Mouse (Mus musculus): Measurements from ENCODE around the gene Prkce. TPM values are rescaled to one million over a fixed set of nuclear protein-coding genes. Genes with fewer than 3 reads are reported as not detected.
A peak's percentile ranks its signal among the peaks of the same experiment; 100 is the strongest.

Gene Prkce
- polyA plus RNA-seq, 1 experiment = 1.9 TPM

DNA sequence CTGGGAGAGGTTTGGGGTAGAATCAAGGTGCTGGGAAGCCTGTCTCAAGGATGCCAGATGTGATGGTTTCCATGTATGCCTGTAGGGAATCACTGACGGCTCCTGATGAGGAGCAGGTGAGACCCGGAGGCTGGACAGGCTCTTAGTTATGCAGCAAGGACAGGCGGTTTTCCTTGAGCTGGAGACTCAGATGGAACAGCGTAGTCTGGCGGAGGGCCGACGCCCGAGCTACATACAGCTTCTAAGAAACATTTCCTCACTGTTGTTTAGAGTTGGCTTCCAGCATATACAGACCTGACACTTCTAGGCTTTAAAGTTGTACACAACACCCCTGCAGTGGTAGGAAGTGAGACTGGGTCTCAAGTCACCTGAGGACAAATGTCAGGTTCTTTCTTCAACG is 86.3 kb downstream of the Prkce start:
- no peak for TF ChIP-seq TCF3 (IDR thresholded peaks at IDR 0.05; ENCODE audit: insufficient read length, low read depth)
- no peak for TF ChIP-seq USF1 (IDR thresholded peaks at IDR 0.05; ENCODE audit: low read depth)
- no peak for TF ChIP-seq POLR2AphosphoS2 (IDR thresholded peaks at IDR 0.05; ENCODE audit: insufficient read length, low read depth)
- TF ChIP-seq REST (IDR thresholded peaks at IDR 0.05; ENCODE audit: insufficient read depth, insufficient read length) = no peak
- TF ChIP-seq POLR2A (IDR thresholded peaks at IDR 0.05; ENCODE audit: insufficient read length, low read depth) = no peak
- no peak for TF ChIP-seq MYOD1 (IDR thresholded peaks at IDR 0.05; ENCODE audit: control insufficient read depth in 1 of 3, insufficient read length in 2 of 3, low read depth in 2 of 3)
- TF ChIP-seq MAX (IDR thresholded peaks at IDR 0.05; ENCODE audit: low read depth) = no peak
- no peak for TF ChIP-seq MYOG (IDR thresholded peaks at IDR 0.05; ENCODE audit: control insufficient read depth in 1 of 3, insufficient read depth in 1 of 3, insufficient read length in 2 of 3, low read depth in 2 of 3)
- TF ChIP-seq TCF12 (IDR thresholded peaks at IDR 0.05; ENCODE audit: insufficient read depth, poor library complexity, severe bottlenecking) = no peak
- no peaks in the 10 kb centered on the region for H3K79me2 ChIP-seq (ENCODE audit: control insufficient read depth, insufficient read depth)

DNA sequence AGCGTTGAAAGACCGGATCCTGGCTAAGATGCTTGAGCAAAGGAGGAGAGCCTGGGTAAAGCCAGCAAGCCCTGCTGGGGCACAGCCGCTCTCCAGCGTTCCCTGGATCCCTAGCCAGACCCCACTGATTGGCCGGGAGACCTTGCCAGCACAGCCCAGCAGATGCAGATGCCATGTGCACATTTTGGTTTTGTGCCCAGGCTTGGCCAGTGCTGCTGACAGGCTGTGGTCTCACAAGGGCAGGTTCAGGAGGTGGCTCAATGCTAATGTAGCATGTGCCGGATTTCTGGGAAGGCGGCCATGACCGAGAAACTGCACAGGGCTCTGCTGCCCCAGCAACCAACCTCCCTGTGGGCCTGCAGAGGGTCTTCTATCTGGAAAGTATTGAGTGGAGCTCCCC is 86.7 kb downstream of the Prkce start:
- Histone ChIP-seq H3K4me3 (no peak overlapping the region), H3K4me2 (ENCODE audit: low read depth) (no peak overlapping the region), H3ac (ENCODE audit: control insufficient read depth, insufficient read length) (no peak overlapping the region), H3K27me3 (ENCODE audit: control insufficient read depth, insufficient read depth, insufficient read length) (no peaks in the 10 kb centered on the region), H3K36me3 (ENCODE audit: control insufficient read depth, insufficient read depth) (no peaks in the 10 kb centered on the region), H3K79me2 (ENCODE audit: control insufficient read depth, insufficient read depth) (no peaks in the 10 kb centered on the region)
- TF ChIP-seq TCF12 (IDR thresholded peaks at IDR 0.05; ENCODE audit: insufficient read depth, poor library complexity, severe bottlenecking) = no peak
- no peak for TF ChIP-seq CEBPB (IDR thresholded peaks at IDR 0.05; ENCODE audit: insufficient read depth, poor library complexity, severe bottlenecking)
- TF ChIP-seq SRF (IDR thresholded peaks at IDR 0.05; ENCODE audit: control insufficient read depth, insufficient read length, low read depth) = no peak
- no peak for TF ChIP-seq TCF3 (IDR thresholded peaks at IDR 0.05; ENCODE audit: insufficient read length, low read depth)
- TF ChIP-seq MAX (IDR thresholded peaks at IDR 0.05; ENCODE audit: low read depth) = no peak
- no peak for TF ChIP-seq POLR2AphosphoS2 (IDR thresholded peaks at IDR 0.05; ENCODE audit: insufficient read length, low read depth)
- TF ChIP-seq POLR2A (IDR thresholded peaks at IDR 0.05; ENCODE audit: insufficient read length, low read depth) = no peak
- TF ChIP-seq USF1 (IDR thresholded peaks at IDR 0.05; ENCODE audit: low read depth) = no peak
- TF ChIP-seq MYOG (IDR thresholded peaks at IDR 0.05; ENCODE audit: control insufficient read depth in 1 of 3, insufficient read depth in 1 of 3, insufficient read length in 2 of 3, low read depth in 2 of 3) = peak in 1 of 3 experiments; percentile 32
- no peak for TF ChIP-seq E2F4 (IDR thresholded peaks at IDR 0.05; ENCODE audit: insufficient read depth)
- TF ChIP-seq REST (IDR thresholded peaks at IDR 0.05; ENCODE audit: insufficient read depth, insufficient read length) = no peak
- TF ChIP-seq MYOD1 (IDR thresholded peaks at IDR 0.05; ENCODE audit: control insufficient read depth in 1 of 3, insufficient read length in 2 of 3, low read depth in 2 of 3) = peak in 1 of 3 experiments; percentile 33

More for the DNA sequence above, 86.3 kb downstream of the Prkce start:
- H3ac ChIP-seq (ENCODE audit: control insufficient read depth, insufficient read length) = no peak overlapping the region
- no peak overlapping the region for H3K4me3 ChIP-seq
- H3K4me2 ChIP-seq (ENCODE audit: low read depth) = no peak overlapping the region
- H3K27me3 ChIP-seq (ENCODE audit: control insufficient read depth, insufficient read depth, insufficient read length) = no peaks in the 10 kb centered on the region
- H3K36me3 ChIP-seq (ENCODE audit: control insufficient read depth, insufficient read depth) = no peaks in the 10 kb centered on the region

DNA sequence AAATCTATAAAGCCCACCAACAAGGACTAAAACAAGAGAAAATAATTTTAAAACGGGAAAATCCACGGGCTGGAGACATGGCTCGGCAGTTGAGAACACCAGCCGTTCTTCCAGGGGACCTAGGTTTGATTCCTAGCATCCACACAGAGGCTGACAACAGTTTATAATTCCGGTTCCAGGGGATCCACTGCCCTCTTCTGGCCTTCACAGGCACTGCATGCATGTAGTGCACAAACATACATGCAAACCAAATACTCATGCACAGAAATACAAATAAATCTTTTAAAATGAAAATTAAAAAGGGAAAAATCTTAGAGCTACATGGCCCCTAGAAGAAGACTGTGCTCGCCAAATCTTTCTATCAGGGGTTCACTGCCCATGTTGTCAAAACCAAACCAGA is 87.4 kb downstream of the Prkce start:
- no peak for TF ChIP-seq POLR2A (IDR thresholded peaks at IDR 0.05; ENCODE audit: insufficient read length, low read depth)
- no peak for TF ChIP-seq TCF3 (IDR thresholded peaks at IDR 0.05; ENCODE audit: insufficient read length, low read depth)
- TF ChIP-seq USF1 (IDR thresholded peaks at IDR 0.05; ENCODE audit: low read depth) = no peak
- no peak for TF ChIP-seq TCF12 (IDR thresholded peaks at IDR 0.05; ENCODE audit: insufficient read depth, poor library complexity, severe bottlenecking)
- TF ChIP-seq REST (IDR thresholded peaks at IDR 0.05; ENCODE audit: insufficient read depth, insufficient read length) = no peak
- TF ChIP-seq CEBPB (IDR thresholded peaks at IDR 0.05; ENCODE audit: insufficient read depth, poor library complexity, severe bottlenecking) = no peak
- TF ChIP-seq POLR2AphosphoS2 (IDR thresholded peaks at IDR 0.05; ENCODE audit: insufficient read length, low read depth) = no peak
- TF ChIP-seq MAX (IDR thresholded peaks at IDR 0.05; ENCODE audit: low read depth) = no peak
- TF ChIP-seq MYOD1 (IDR thresholded peaks at IDR 0.05; ENCODE audit: control insufficient read depth in 1 of 3, insufficient read length in 2 of 3, low read depth in 2 of 3) = no peak
- no peak for TF ChIP-seq MYOG (IDR thresholded peaks at IDR 0.05; ENCODE audit: control insufficient read depth in 1 of 3, insufficient read depth in 1 of 3, insufficient read length in 2 of 3, low read depth in 2 of 3)
- TF ChIP-seq SRF (IDR thresholded peaks at IDR 0.05; ENCODE audit: control insufficient read depth, insufficient read length, low read depth) = no peak
- TF ChIP-seq E2F4 (IDR thresholded peaks at IDR 0.05; ENCODE audit: insufficient read depth) = no peak
- no peak overlapping the region for H3K4me3 ChIP-seq
- no peaks in the 10 kb centered on the region for H3K27me3 ChIP-seq (ENCODE audit: control insufficient read depth, insufficient read depth, insufficient read length)
- no peaks in the 10 kb centered on the region for H3K36me3 ChIP-seq (ENCODE audit: control insufficient read depth, insufficient read depth)
- no peak overlapping the region for H3ac ChIP-seq (ENCODE audit: control insufficient read depth, insufficient read length)
- no peak overlapping the region for H3K4me2 ChIP-seq (ENCODE audit: low read depth)
- no peaks in the 10 kb centered on the region for H3K79me2 ChIP-seq (ENCODE audit: control insufficient read depth, insufficient read depth)

DNA sequence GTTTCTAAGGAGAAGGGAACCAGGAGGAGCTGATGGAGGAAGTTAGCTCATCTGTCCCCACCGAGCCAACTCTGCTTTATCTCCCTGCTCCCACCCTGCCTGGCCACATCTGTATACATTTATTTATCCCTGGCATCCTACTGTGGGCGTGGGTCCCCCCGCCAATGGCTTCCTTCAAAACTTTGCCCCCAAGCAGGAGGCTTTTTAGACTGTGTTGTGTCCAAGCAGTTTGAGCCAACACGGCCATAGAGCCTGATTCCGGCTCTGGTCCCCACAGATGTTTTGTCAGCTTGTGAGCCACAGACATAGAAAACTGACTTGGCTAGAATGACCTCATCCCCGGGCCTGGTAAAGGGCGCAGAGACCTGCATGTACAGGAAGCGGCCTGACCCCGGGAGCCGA is 89.1 kb downstream of the Prkce start:
- Histone ChIP-seq H3K36me3 (ENCODE audit: control insufficient read depth, insufficient read depth) (no peaks in the 10 kb centered on the region), H3K4me3 (no peak overlapping the region), H3ac (ENCODE audit: control insufficient read depth, insufficient read length) (no peak overlapping the region), H3K27me3 (ENCODE audit: control insufficient read depth, insufficient read depth, insufficient read length) (no peaks in the 10 kb centered on the region), H3K4me2 (ENCODE audit: low read depth) (no peak overlapping the region), H3K79me2 (ENCODE audit: control insufficient read depth, insufficient read depth) (no peaks in the 10 kb centered on the region)
- TF ChIP-seq POLR2AphosphoS2 (IDR thresholded peaks at IDR 0.05; ENCODE audit: insufficient read length, low read depth) = no peak
- no peak for TF ChIP-seq SRF (IDR thresholded peaks at IDR 0.05; ENCODE audit: control insufficient read depth, insufficient read length, low read depth)
- TF ChIP-seq E2F4 (IDR thresholded peaks at IDR 0.05; ENCODE audit: insufficient read depth) = no peak
- no peak for TF ChIP-seq USF1 (IDR thresholded peaks at IDR 0.05; ENCODE audit: low read depth)
- no peak for TF ChIP-seq CEBPB (IDR thresholded peaks at IDR 0.05; ENCODE audit: insufficient read depth, poor library complexity, severe bottlenecking)
- TF ChIP-seq TCF12 (IDR thresholded peaks at IDR 0.05; ENCODE audit: insufficient read depth, poor library complexity, severe bottlenecking) = no peak
- TF ChIP-seq MAX (IDR thresholded peaks at IDR 0.05; ENCODE audit: low read depth) = no peak

DNA sequence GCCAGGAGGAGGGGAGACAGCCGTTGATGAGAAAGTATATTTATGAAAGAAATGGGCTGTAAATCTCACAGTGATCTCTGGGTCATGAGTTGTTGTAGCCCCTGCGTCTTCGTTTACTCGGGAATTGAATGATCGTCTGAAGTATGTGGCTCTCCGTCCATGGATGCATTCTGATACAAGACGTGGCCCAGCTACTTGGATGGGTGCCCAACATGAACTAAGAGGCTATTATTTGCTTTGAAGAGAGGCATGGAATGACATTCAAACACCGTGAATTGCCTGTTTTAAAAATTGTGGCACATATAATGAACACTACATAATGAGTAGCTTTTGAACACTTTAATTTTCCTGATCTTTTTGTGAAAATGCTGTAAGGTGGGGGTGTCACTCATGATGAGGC is 93.5 kb downstream of the Prkce start:
- no peak overlapping the region for H3K4me2 ChIP-seq (ENCODE audit: low read depth)
- H3K27me3 ChIP-seq (ENCODE audit: control insufficient read depth, insufficient read depth, insufficient read length) = no peaks in the 10 kb centered on the region
- no peaks in the 10 kb centered on the region for H3K79me2 ChIP-seq (ENCODE audit: control insufficient read depth, insufficient read depth)
- no peak for TF ChIP-seq REST (IDR thresholded peaks at IDR 0.05; ENCODE audit: insufficient read depth, insufficient read length)
- no peak for TF ChIP-seq MAX (IDR thresholded peaks at IDR 0.05; ENCODE audit: low read depth)
- no peak overlapping the region for H3K4me3 ChIP-seq
- H3K36me3 ChIP-seq (ENCODE audit: control insufficient read depth, insufficient read depth) = no peaks in the 10 kb centered on the region
- H3ac ChIP-seq (ENCODE audit: control insufficient read depth, insufficient read length) = no peak overlapping the region
